Mouse (Mus musculus): ENCODE measurements at regions not wholly inside any gene's neighbourhood (a gene's known extent, or its start where the extent isn't known, plus 50 kb on each side); places are given as distances from the start of the nearest gene placed in this dataset.

DNA sequence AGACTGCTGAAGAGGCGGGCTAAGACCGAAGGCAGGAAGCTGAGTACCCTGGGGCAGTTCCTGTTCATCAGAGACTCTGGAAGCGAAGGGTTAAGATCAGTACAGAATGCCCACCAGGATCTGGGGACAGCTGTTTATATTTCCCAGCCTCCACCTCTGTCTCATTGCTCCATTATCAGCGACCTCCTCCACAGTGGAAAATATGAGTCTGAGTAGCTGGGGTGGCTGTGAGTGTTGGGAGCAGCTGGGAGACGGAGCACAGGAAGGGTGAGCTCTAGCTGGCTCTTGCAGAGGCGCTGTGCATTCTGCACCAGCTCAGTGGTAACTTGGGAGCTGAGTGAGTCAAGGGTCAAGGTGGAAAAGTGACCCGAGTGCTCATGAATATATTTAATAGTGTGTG is 96.2 kb downstream of the Gm10604 start:
- H3K27me3 ChIP-seq (replicated peaks) = peaks cover 9% of the 10 kb centered on the region
- TF ChIP-seq FLI1 (IDR thresholded peaks at IDR 0.05; ENCODE audit: low read length) (no peak), GATA1 (IDR thresholded peaks at IDR 0.05; ENCODE audit: borderline replicate concordance, low read length) (no peak)

DNA sequence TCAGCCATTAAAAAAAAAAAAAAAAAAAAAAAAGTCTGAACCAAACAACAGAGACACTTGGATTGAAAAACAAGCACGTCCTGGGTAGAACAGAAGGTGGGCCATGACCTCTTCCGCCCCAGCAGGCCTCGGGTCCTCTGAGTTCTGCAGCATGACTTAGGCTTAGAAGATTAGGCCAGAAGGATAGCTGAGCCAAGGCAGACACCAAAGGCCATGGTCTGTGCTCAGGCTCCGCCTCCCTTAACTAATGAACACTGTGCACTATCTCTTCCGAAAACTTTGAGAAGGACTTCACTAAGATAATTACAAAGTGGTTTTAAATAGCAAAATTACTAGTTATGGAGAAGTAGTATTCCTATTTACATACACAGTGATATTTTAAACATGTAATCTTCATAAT is 97.8 kb downstream of the Gm10604 start:
- Histone ChIP-seq H3K27me3 (replicated peaks) (peaks cover 8% of the 10 kb centered on the region), H3K4me1 (peaks cover 17% of the 10 kb centered on the region), H3K9me3 (no peaks in the 10 kb centered on the region), H3K4me3 (replicated peaks) (no peak overlapping the region), H3K36me3 (replicated peaks; ENCODE audit: low read length) (no peaks in the 10 kb centered on the region)
- TF ChIP-seq GATA1 (IDR thresholded peaks at IDR 0.05; ENCODE audit: borderline replicate concordance, low read length) (no peak), FLI1 (IDR thresholded peaks at IDR 0.05; ENCODE audit: low read length) (no peak)

More for the DNA sequence above, 96.2 kb downstream of the Gm10604 start:
- H3K4me1 ChIP-seq = peaks cover 13% of the 10 kb centered on the region
- H3K4me3 ChIP-seq (replicated peaks) = peak overlapping the region; percentile 1
- no peaks in the 10 kb centered on the region for H3K9me3 ChIP-seq
- no peaks in the 10 kb centered on the region for H3K36me3 ChIP-seq (replicated peaks; ENCODE audit: low read length)

DNA sequence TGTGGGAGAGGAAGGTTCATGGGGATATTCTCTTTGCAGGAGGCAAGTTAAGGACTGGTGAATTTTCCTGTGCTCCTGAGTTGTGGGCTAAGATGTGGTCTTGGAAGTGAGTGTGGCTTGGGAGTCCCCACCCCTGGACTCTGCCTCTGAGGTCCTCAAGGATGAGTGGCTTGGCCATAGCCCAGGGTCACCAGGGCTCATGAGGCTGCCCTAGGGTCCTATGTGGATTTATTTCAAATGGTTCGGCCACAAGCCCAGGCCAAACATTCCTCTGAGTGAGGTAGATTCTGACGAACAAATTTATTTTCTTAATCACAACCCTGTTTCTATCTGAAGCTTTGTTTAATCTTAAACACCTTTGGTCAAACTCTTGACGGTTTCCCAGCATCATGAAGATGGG is 98.4 kb downstream of the Gm10604 start:
- H3K4me1 ChIP-seq = peaks cover 22% of the 10 kb centered on the region
- H3K36me3 ChIP-seq (replicated peaks; ENCODE audit: low read length) = no peaks in the 10 kb centered on the region
- TF ChIP-seq FLI1 (IDR thresholded peaks at IDR 0.05; ENCODE audit: low read length) (no peak), GATA1 (IDR thresholded peaks at IDR 0.05; ENCODE audit: borderline replicate concordance, low read length) (no peak)
- no peaks in the 10 kb centered on the region for H3K9me3 ChIP-seq
- no peak overlapping the region for H3K4me3 ChIP-seq (replicated peaks)
- H3K27me3 ChIP-seq (replicated peaks) = peaks cover 8% of the 10 kb centered on the region

DNA sequence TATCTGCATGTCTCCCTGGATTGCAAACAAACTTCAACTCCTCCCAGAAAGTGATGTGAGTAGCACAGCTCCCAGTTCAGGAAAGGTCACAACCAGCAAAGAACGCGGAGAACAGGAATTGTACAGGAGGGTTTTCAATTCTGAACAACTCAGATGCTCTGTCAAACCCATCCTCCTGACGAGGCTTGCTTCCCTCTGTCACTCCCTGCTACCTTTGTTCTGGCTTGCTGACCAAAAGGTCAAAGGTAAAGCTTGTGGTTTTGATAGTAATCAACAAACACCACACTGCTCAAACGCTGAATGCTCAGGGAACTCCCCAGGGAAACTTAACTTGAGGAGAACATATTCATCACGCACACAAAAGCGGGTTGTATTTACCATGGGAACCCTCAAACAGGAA is 102.4 kb downstream of the Gm10604 start:
- Histone ChIP-seq H3K4me3 (replicated peaks) (no peak overlapping the region), H3K27me3 (replicated peaks) (peaks cover 13% of the 10 kb centered on the region), H3K4me1 (peaks cover 26% of the 10 kb centered on the region), H3K9me3 (0 out of 2 replicates have a peak, but pooled peaks cover 5% of the 10 kb centered on the region), H3K36me3 (replicated peaks; ENCODE audit: low read length) (no peaks in the 10 kb centered on the region)
- TF ChIP-seq FLI1 (IDR thresholded peaks at IDR 0.05; ENCODE audit: low read length) (no peak), GATA1 (IDR thresholded peaks at IDR 0.05; ENCODE audit: borderline replicate concordance, low read length) (no peak)

DNA sequence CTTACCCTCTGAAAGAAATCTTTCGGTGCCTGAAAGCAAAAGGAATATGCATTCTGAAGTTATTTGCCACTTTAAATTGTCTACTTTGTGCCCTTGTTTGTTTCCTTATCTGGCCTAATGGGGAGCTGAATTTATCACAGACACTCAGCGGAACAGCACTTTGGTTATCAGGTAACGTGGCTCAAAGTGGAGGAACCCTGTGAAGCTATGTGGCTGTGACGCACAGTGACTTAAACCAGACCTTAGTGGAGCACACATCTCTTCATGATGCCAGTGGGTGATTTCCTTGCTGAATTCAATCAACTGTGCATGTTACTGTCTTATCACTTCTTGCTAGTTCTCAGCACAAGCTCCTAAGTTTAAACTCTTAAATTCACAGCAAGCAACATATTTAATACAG is 103.1 kb downstream of the Gm10604 start:
- H3K36me3 ChIP-seq (replicated peaks; ENCODE audit: low read length) = no peaks in the 10 kb centered on the region
- peaks cover 26% of the 10 kb centered on the region for H3K4me1 ChIP-seq
- H3K9me3 ChIP-seq = 0 out of 2 replicates have a peak, but pooled peaks cover 5% of the 10 kb centered on the region
- TF ChIP-seq FLI1 (IDR thresholded peaks at IDR 0.05; ENCODE audit: low read length) = no peak
- no peak for TF ChIP-seq GATA1 (IDR thresholded peaks at IDR 0.05; ENCODE audit: borderline replicate concordance, low read length)
- H3K27me3 ChIP-seq (replicated peaks) = peaks cover 15% of the 10 kb centered on the region
- H3K4me3 ChIP-seq (replicated peaks) = no peak overlapping the region

DNA sequence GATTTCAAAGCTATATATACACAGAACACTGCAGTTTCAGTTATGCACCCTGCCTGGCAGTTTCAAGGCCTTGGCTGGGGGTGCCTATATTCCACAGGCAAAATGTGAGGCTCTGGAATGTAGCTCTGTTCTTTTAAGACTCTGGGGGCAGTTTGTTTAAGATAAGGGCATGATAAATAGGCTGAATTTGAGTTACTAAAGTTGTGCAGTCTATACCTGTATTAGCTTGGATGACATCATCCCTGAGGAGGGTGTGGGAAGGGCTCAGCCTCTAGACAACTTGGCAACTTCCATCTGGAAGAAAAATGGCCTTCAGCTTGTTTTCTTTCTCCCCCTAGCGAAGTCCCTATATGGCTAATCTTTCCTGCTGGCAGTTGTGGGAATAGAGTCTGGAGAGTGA is 105.1 kb downstream of the Gm10604 start:
- no peak for TF ChIP-seq FLI1 (IDR thresholded peaks at IDR 0.05; ENCODE audit: low read length)
- no peak for TF ChIP-seq GATA1 (IDR thresholded peaks at IDR 0.05; ENCODE audit: borderline replicate concordance, low read length)
- H3K27me3 ChIP-seq (replicated peaks) = peaks cover 16% of the 10 kb centered on the region
- no peaks in the 10 kb centered on the region for H3K36me3 ChIP-seq (replicated peaks; ENCODE audit: low read length)
- H3K4me3 ChIP-seq (replicated peaks) = no peak overlapping the region
- peaks cover 26% of the 10 kb centered on the region for H3K4me1 ChIP-seq
- 0 out of 2 replicates have a peak, but pooled peaks cover 5% of the 10 kb centered on the region for H3K9me3 ChIP-seq

DNA sequence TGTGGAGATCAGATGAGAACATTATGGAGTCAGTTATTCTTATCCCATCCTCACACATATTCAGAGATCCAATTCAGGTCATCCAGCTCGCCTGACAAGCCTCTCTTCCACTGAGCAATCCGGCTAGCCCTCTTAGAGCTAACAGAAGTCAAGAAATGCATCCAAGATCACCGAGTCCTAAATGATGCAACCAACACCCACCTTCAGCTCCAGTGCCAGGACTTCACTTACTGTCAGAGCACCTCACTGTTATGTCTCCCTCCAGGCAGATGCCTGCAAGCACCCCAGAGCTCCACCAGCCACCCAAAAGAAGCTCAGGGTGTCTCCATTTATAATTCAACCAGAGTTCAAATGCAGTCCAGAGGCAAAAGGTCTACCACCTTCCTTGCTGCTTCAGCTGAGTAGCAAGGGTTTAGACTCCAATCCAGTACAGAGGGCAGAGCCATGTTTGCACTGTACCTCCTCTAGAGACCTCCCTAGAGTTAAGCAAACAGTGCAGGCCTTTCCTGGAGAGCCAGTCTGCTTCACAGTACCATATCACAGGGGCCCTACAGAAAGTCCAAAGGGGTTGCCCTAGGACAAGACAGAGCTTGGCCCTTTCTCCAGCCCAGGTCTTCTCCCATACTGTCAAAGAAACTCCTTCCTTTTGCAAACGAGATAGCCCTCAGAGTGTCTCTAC is 106.3 kb downstream of the Gm10604 start:
- Histone ChIP-seq H3K4me1 (peaks cover 29% of the 10 kb centered on the region), H3K27me3 (replicated peaks) (peaks cover 12% of the 10 kb centered on the region), H3K36me3 (replicated peaks; ENCODE audit: low read length) (no peaks in the 10 kb centered on the region), H3K9me3 (0 out of 2 replicates have a peak, but pooled peaks cover 5% of the 10 kb centered on the region), H3K4me3 (replicated peaks) (no peak overlapping the region)
- TF ChIP-seq FLI1 (IDR thresholded peaks at IDR 0.05; ENCODE audit: low read length) = no peak
- TF ChIP-seq GATA1 (IDR thresholded peaks at IDR 0.05; ENCODE audit: borderline replicate concordance, low read length) = no peak

DNA sequence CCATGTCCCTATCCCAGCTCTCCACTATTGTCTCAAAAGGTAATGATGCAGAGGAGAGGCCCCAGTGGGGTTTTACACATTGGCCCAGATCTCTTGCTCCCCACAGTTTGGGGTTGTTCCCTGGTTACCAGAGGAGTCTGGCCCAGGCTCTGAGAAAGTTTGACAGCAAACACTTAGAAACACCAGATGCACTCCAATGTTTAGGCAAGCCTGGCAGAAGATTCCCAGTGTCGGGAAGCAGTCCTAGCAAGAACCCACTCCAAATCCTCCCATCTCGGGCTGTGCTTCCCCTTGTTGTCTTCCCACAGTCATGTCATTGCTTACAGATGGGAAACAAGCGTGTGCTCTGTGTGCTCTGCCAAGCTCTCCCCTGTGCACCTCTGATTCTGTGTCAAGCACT is 109.0 kb downstream of the Gm10604 start:
- Histone ChIP-seq H3K9me3 (0 out of 2 replicates have a peak, but pooled peaks cover 5% of the 10 kb centered on the region), H3K4me3 (replicated peaks) (no peak overlapping the region), H3K36me3 (replicated peaks; ENCODE audit: low read length) (no peaks in the 10 kb centered on the region), H3K27me3 (replicated peaks) (peaks cover 12% of the 10 kb centered on the region), H3K4me1 (peaks cover 15% of the 10 kb centered on the region)
- TF ChIP-seq GATA1 (IDR thresholded peaks at IDR 0.05; ENCODE audit: borderline replicate concordance, low read length) (no peak), FLI1 (IDR thresholded peaks at IDR 0.05; ENCODE audit: low read length) (no peak)

DNA sequence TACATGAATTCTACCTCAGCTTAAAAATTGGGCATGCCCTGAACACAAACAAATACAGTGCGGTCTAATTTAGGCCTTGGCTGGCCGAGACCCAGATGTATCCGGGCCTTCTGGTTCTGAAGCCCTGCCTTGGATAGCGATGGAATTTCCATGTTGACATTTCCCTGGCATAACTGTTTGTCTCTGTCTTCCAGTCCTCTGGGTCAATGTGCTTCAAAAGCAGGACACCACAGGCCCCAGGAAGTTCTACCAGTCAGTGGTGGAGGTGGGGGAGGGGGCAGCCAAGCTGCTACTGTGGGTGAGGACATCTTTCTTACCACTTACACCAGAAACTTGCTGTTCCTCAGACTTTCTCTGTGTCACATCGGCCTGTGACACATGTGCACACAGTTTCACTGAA is 111.3 kb downstream of the Gm10604 start:
- Histone ChIP-seq H3K36me3 (replicated peaks; ENCODE audit: low read length) (no peaks in the 10 kb centered on the region), H3K4me1 (peaks cover 9% of the 10 kb centered on the region), H3K9me3 (no peaks in the 10 kb centered on the region), H3K27me3 (replicated peaks) (peaks cover 13% of the 10 kb centered on the region), H3K4me3 (replicated peaks) (no peak overlapping the region)
- no peak for TF ChIP-seq FLI1 (IDR thresholded peaks at IDR 0.05; ENCODE audit: low read length)
- no peak for TF ChIP-seq GATA1 (IDR thresholded peaks at IDR 0.05; ENCODE audit: borderline replicate concordance, low read length)

DNA sequence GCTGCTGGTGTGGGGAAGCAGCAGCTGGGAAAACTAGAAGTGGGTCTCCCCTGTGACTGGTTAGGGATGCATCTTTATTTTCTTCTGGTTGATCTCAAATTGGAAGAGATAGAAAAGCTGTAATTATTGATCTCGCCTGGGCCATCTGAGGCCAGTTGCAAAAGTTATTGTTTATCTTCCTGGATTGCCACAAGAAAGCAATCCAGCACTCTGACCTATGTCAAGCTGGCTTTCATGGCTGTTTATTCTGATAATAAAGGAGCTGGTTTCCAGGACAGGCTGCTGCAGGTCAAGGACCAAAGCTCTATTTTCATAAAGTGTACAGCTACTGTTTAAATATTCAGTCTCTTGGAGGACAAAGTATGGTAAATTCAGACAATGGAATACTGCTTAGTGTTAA is 112.5 kb downstream of the Gm10604 start:
- Histone ChIP-seq H3K4me1 (peaks cover 9% of the 10 kb centered on the region), H3K9me3 (no peaks in the 10 kb centered on the region), H3K36me3 (replicated peaks; ENCODE audit: low read length) (no peaks in the 10 kb centered on the region), H3K27me3 (replicated peaks) (peaks cover 10% of the 10 kb centered on the region), H3K4me3 (replicated peaks) (no peak overlapping the region)
- TF ChIP-seq FLI1 (IDR thresholded peaks at IDR 0.05; ENCODE audit: low read length) (no peak), GATA1 (IDR thresholded peaks at IDR 0.05; ENCODE audit: borderline replicate concordance, low read length) (no peak)
